Mouse (Mus musculus) embryonic fibroblast, embryonic 13.5 days (primary cell): Measurements from ENCODE around the gene Rnase1.

ENCODE experiments used
- CTCF ChIP-seq: IDR thresholded peaks from 2 replicates; pipeline ENCODE4 v1.5.1; 2011; ENCODE audit warnings: mild to moderate bottlenecking, control low read depth, low read length, moderate library complexity, borderline replicate concordance; ENCODE audit not compliant: insufficient read depth
- POLR2A ChIP-seq: IDR thresholded peaks from 2 replicates; pipeline ENCODE4 v1.6.1; 2011; ENCODE audit warnings: low read depth, mild to moderate bottlenecking, control low read depth, low read length, moderate library complexity

DNA sequence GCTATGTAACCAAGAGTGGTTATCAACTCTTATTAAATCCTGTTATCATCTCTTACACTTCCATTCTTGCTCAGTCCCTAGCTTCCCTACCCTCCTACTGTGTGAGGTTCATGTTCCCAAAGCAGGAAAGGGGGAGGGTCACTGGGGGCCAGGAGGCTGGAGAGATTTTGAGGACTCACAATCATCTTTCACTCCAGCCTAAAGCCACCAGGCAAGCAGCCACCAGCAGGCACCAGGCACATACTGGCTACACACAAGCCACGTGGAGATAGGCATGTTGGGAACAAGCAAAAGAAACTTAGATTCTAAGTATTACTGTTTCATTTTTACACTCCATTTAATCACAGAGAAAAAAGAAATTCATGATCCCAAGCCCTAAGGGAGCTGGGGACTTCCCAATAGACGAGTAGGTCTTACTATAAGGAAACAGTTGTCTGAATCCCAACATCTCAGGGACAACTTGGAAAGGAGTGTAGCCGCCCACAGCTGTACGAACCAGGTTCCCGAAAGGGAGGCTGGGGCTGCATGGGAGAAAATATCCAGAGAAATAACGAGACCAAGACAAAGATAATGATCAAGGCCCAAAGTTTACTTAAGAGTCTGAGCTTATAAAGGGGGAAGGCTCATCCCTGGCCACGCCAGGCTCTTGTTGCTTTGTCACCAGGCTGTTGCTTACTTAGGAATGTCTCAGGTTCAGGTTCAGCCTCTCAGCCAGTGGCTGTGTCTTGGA lies 15.3 kb downstream of the Rnase1 start:
- TF ChIP-seq POLR2A (no peak), CTCF (no peak)
